Mouse (Mus musculus) cerebellum, adult 8-10 months (tissue): ENCODE measurements around the gene Tet3.
"Not testable (repeated sequence)": the region's sequence is repeated elsewhere in the genome, so short reads cannot be mapped to it uniquely, and the experiment has no call there.

Source experiments
- DNase-seq: peaks from one replicate; pipeline ENCODE4 v3.0.0; 2022

The Tet3 gene

GRCm38 (mm10) chr6:83361523-83362248, 97.2 kb downstream of the Tet3 start:
- DNase-seq, result no peak

GRCm38 (mm10) chr6:83357436-83357835, 101.4 kb downstream of the Tet3 start:
- DNase-seq, result no peak

GRCm38 (mm10) chr6:83356569-83357138, 102.2 kb downstream of the Tet3 start:
- peak; percentile 88 for DNase-seq

- peak; percentile 28 for DNase-seq
Measured at GRCm38 (mm10) chr6:83354856-83355781, 103.8 kb downstream of the Tet3 start.

- peak; percentile 82 for DNase-seq
Measured at GRCm38 (mm10) chr6:83352666-83353410, 106.0 kb downstream of the Tet3 start.

- DNase-seq, result no peak
Measured at GRCm38 (mm10) chr6:83351490-83352160, 107.3 kb downstream of the Tet3 start.

- no peak for DNase-seq
Measured at GRCm38 (mm10) chr6:83350851-83351405, 108.0 kb downstream of the Tet3 start.

GRCm38 (mm10) chr6:83350172-83350571, 108.7 kb downstream of the Tet3 start:
- DNase-seq, result no peak

GRCm38 (mm10) chr6:83349274-83349958, 109.5 kb downstream of the Tet3 start:
- DNase-seq, result peak; percentile 94

GRCm38 (mm10) chr6:83348873-83349272, 110.0 kb downstream of the Tet3 start, which contains the start of gene Bola3:
Bola3 (plus strand) TSS chr6:83349147.
- DNase-seq, result no peak

- DNase-seq, result no peak
Measured at GRCm38 (mm10) chr6:83347916-83348315, 111.0 kb downstream of the Tet3 start.

- not testable (repeated sequence) for DNase-seq
Measured at GRCm38 (mm10) chr6:83345285-83345684, 113.6 kb downstream of the Tet3 start.

- no peak for DNase-seq
Measured at GRCm38 (mm10) chr6:83342957-83343356, 115.9 kb downstream of the Tet3 start.

- DNase-seq, result no peak
Measured at GRCm38 (mm10) chr6:83341387-83341786, 117.5 kb downstream of the Tet3 start.

GRCm38 (mm10) chr6:83327591-83328190, 131.2 kb downstream of the Tet3 start:
- no peak for DNase-seq

GRCm38 (mm10) chr6:83326761-83327160, 132.1 kb downstream of the Tet3 start:
- DNase-seq, result no peak

GRCm38 (mm10) chr6:83326394-83326736, 132.5 kb downstream of the Tet3 start:
- no peak for DNase-seq

- peak; percentile 94 for DNase-seq
Measured at GRCm38 (mm10) chr6:83325525-83326393, 133.1 kb downstream of the Tet3 start, which contains the start of the genes Mthfd2 and Mob1a. Mthfd2 (minus strand) TSS chr6:83325908. Mob1a (plus strand) TSS chr6:83326016.

- no peak for DNase-seq
Measured at GRCm38 (mm10) chr6:83323652-83324419, 135.0 kb downstream of the Tet3 start.
